Mouse (Mus musculus): ENCODE results near the gene 4930486L24Rik. TPM values are rescaled to one million over a fixed set of nuclear protein-coding genes. Genes with fewer than 3 reads are reported as not detected.
A peak's percentile ranks its signal among the peaks of the same experiment; 100 is the strongest.

The 4930486L24Rik gene
- polyA plus RNA-seq, 1 experiment from 2014 or later: 0.20 TPM

GRCm38 (mm10) chr13:60842703-60843102 is 21.6 kb downstream of the 4930486L24Rik start:
- Histone ChIP-seq H3K9ac (ENCODE audit: low read length) (no peak overlapping the region), H3K4me2 (ENCODE audit: low read length) (no peak overlapping the region), H3K4me1 (replicated peaks; ENCODE audit: control insufficient read depth, insufficient read depth, low read length) (no peaks in the 10 kb centered on the region), H3K27me3 (replicated peaks; ENCODE audit: control insufficient read depth, insufficient read depth, low read length) (no peaks in the 10 kb centered on the region), H3K4me3 (ENCODE audit: low read depth, low read length) (no peak overlapping the region), H3K27ac (ENCODE audit: low read depth) (no peak overlapping the region), H3K36me3 (ENCODE audit: control insufficient read depth, insufficient read depth, low read length) (no peaks in the 10 kb centered on the region), H3K9me3 (ENCODE audit: control insufficient read depth, low read length) (no peaks in the 10 kb centered on the region)
- DNase-seq (ENCODE audit: low spot score): no peak
- 70% methylated on average over 6 of the region's 6 CpGs for WGBS
- ATAC-seq (replicated peaks; ENCODE audit: low FRiP score, low TSS enrichment, low read depth): no peak

GRCm38 (mm10) chr13:60839353-60839902 is 24.8 kb downstream of the 4930486L24Rik start:
- DNase-seq (ENCODE audit: low spot score): no peak
- no peak overlapping the region for H3K4me2 ChIP-seq (ENCODE audit: low read length)
- no peaks in the 10 kb centered on the region for H3K36me3 ChIP-seq (ENCODE audit: control insufficient read depth, insufficient read depth, low read length)
- no peaks in the 10 kb centered on the region for H3K27me3 ChIP-seq (replicated peaks; ENCODE audit: control insufficient read depth, insufficient read depth, low read length)
- H3K9me3 ChIP-seq (ENCODE audit: control insufficient read depth, low read length): no peaks in the 10 kb centered on the region
- H3K27ac ChIP-seq (ENCODE audit: low read depth): no peak overlapping the region
- no peak for ATAC-seq (replicated peaks; ENCODE audit: low FRiP score, low TSS enrichment, low read depth)
- no peak overlapping the region for H3K9ac ChIP-seq (ENCODE audit: low read length)
- H3K4me3 ChIP-seq (ENCODE audit: low read depth, low read length): no peak overlapping the region
- H3K4me1 ChIP-seq (replicated peaks; ENCODE audit: control insufficient read depth, insufficient read depth, low read length): no peaks in the 10 kb centered on the region
- WGBS: 66% methylated on average over 2 of the region's 2 CpGs

- Histone ChIP-seq H3K27ac (ENCODE audit: low read depth) (no peak overlapping the region), H3K4me3 (ENCODE audit: low read depth, low read length) (no peak overlapping the region), H3K27me3 (replicated peaks; ENCODE audit: control insufficient read depth, insufficient read depth, low read length) (no peaks in the 10 kb centered on the region), H3K4me2 (ENCODE audit: low read length) (no peak overlapping the region), H3K9ac (ENCODE audit: low read length) (no peak overlapping the region), H3K4me1 (replicated peaks; ENCODE audit: control insufficient read depth, insufficient read depth, low read length) (no peaks in the 10 kb centered on the region), H3K9me3 (ENCODE audit: control insufficient read depth, low read length) (no peaks in the 10 kb centered on the region), H3K36me3 (ENCODE audit: control insufficient read depth, insufficient read depth, low read length) (no peaks in the 10 kb centered on the region)
- WGBS: 64% methylated on average over 3 of the region's 3 CpGs
- ATAC-seq (replicated peaks; ENCODE audit: low FRiP score, low TSS enrichment, low read depth) (no peak), DNase-seq (ENCODE audit: low spot score) (no peak)
Measured at GRCm38 (mm10) chr13:60826052-60826451, 38.2 kb downstream of the 4930486L24Rik start.

GRCm38 (mm10) chr13:60820486-60821175 is 43.6 kb downstream of the 4930486L24Rik start:
- Histone ChIP-seq H3K27ac (ENCODE audit: low read depth) (no peak overlapping the region), H3K27me3 (replicated peaks; ENCODE audit: control insufficient read depth, insufficient read depth, low read length) (no peaks in the 10 kb centered on the region), H3K4me3 (ENCODE audit: low read depth, low read length) (no peak overlapping the region), H3K4me2 (ENCODE audit: low read length) (no peak overlapping the region), H3K9ac (ENCODE audit: low read length) (no peak overlapping the region), H3K4me1 (replicated peaks; ENCODE audit: control insufficient read depth, insufficient read depth, low read length) (no peaks in the 10 kb centered on the region), H3K9me3 (ENCODE audit: control insufficient read depth, low read length) (no peaks in the 10 kb centered on the region), H3K36me3 (ENCODE audit: control insufficient read depth, insufficient read depth, low read length) (no peaks in the 10 kb centered on the region)
- ATAC-seq (replicated peaks; ENCODE audit: low FRiP score, low TSS enrichment, low read depth) (no peak), DNase-seq (ENCODE audit: low spot score) (no peak)
- 64% methylated on average over 3 of the region's 3 CpGs for WGBS

- Histone ChIP-seq H3K9ac (ENCODE audit: low read length) (no peak overlapping the region), H3K36me3 (ENCODE audit: control insufficient read depth, insufficient read depth, low read length) (no peaks in the 10 kb centered on the region), H3K27ac (ENCODE audit: low read depth) (no peak overlapping the region), H3K4me3 (ENCODE audit: low read depth, low read length) (no peak overlapping the region), H3K4me1 (replicated peaks; ENCODE audit: control insufficient read depth, insufficient read depth, low read length) (no peaks in the 10 kb centered on the region), H3K27me3 (replicated peaks; ENCODE audit: control insufficient read depth, insufficient read depth, low read length) (no peaks in the 10 kb centered on the region), H3K9me3 (ENCODE audit: control insufficient read depth, low read length) (no peaks in the 10 kb centered on the region), H3K4me2 (ENCODE audit: low read length) (no peak overlapping the region)
- WGBS: 11% methylated on average over 7 of the region's 7 CpGs
- ATAC-seq (replicated peaks; ENCODE audit: low FRiP score, low TSS enrichment, low read depth) (no peak), DNase-seq (ENCODE audit: low spot score) (peak; percentile 80)
Measured at GRCm38 (mm10) chr13:60819469-60819868, 44.8 kb downstream of the 4930486L24Rik start.

GRCm38 (mm10) chr13:60813722-60814121 is 50.6 kb downstream of the 4930486L24Rik start:
- Histone ChIP-seq H3K27ac (ENCODE audit: low read depth) (no peak overlapping the region), H3K4me1 (replicated peaks; ENCODE audit: control insufficient read depth, insufficient read depth, low read length) (no peaks in the 10 kb centered on the region), H3K9ac (ENCODE audit: low read length) (no peak overlapping the region), H3K27me3 (replicated peaks; ENCODE audit: control insufficient read depth, insufficient read depth, low read length) (no peaks in the 10 kb centered on the region), H3K4me2 (ENCODE audit: low read length) (no peak overlapping the region), H3K4me3 (ENCODE audit: low read depth, low read length) (no peak overlapping the region), H3K9me3 (ENCODE audit: control insufficient read depth, low read length) (no peaks in the 10 kb centered on the region), H3K36me3 (ENCODE audit: control insufficient read depth, insufficient read depth, low read length) (no peaks in the 10 kb centered on the region)
- 57% methylated on average over 1 of the region's 1 CpGs for WGBS
- no peak for ATAC-seq (replicated peaks; ENCODE audit: low FRiP score, low TSS enrichment, low read depth)
- DNase-seq (ENCODE audit: low spot score): no peak

GRCm38 (mm10) chr13:60812768-60813167 is 51.5 kb downstream of the 4930486L24Rik start:
- Histone ChIP-seq H3K4me3 (ENCODE audit: low read depth, low read length) (no peak overlapping the region), H3K27ac (ENCODE audit: low read depth) (no peak overlapping the region), H3K4me1 (replicated peaks; ENCODE audit: control insufficient read depth, insufficient read depth, low read length) (no peaks in the 10 kb centered on the region), H3K4me2 (ENCODE audit: low read length) (no peak overlapping the region), H3K9ac (ENCODE audit: low read length) (no peak overlapping the region), H3K27me3 (replicated peaks; ENCODE audit: control insufficient read depth, insufficient read depth, low read length) (no peaks in the 10 kb centered on the region), H3K36me3 (ENCODE audit: control insufficient read depth, insufficient read depth, low read length) (no peaks in the 10 kb centered on the region), H3K9me3 (ENCODE audit: control insufficient read depth, low read length) (no peaks in the 10 kb centered on the region)
- DNase-seq (ENCODE audit: low spot score) (no peak), ATAC-seq (replicated peaks; ENCODE audit: low FRiP score, low TSS enrichment, low read depth) (no peak)
- WGBS: 61% methylated on average over 6 of the region's 6 CpGs

- no peak for ATAC-seq (replicated peaks; ENCODE audit: low FRiP score, low TSS enrichment, low read depth)
Measured at GRCm38 (mm10) chr13:60809690-60810089, 54.6 kb downstream of the 4930486L24Rik start.

GRCm38 (mm10) chr13:60802749-60803148 is 61.5 kb downstream of the 4930486L24Rik start, which contains the start of gene Ctsll3:
Gene Ctsll3 (minus strand): TSS chr13:60802849.
- WGBS: 75% methylated on average over 1 of the region's 1 CpGs
- DNase-seq (ENCODE audit: low spot score): no peak
- H3K4me2 ChIP-seq (ENCODE audit: low read length): no peak within 1 kb of the TSS

More at GRCm38 (mm10) chr13:60809690-60810089, 54.6 kb downstream of the 4930486L24Rik start:
- DNase-seq (ENCODE audit: low spot score): no peak
- Histone ChIP-seq H3K9me3 (ENCODE audit: control insufficient read depth, low read length) (no peaks in the 10 kb centered on the region), H3K9ac (ENCODE audit: low read length) (no peak overlapping the region), H3K4me1 (replicated peaks; ENCODE audit: control insufficient read depth, insufficient read depth, low read length) (no peaks in the 10 kb centered on the region), H3K4me3 (ENCODE audit: low read depth, low read length) (no peak overlapping the region), H3K27me3 (replicated peaks; ENCODE audit: control insufficient read depth, insufficient read depth, low read length) (no peaks in the 10 kb centered on the region), H3K36me3 (ENCODE audit: control insufficient read depth, insufficient read depth, low read length) (no peaks in the 10 kb centered on the region), H3K4me2 (ENCODE audit: low read length) (no peak overlapping the region), H3K27ac (ENCODE audit: low read depth) (no peak overlapping the region)
- WGBS: 72% methylated on average over 2 of the region's 2 CpGs

More at GRCm38 (mm10) chr13:60802749-60803148, 61.5 kb downstream of the 4930486L24Rik start, which contains the start of gene Ctsll3:
- Histone ChIP-seq H3K4me1 (replicated peaks; ENCODE audit: control insufficient read depth, insufficient read depth, low read length) (no peaks in the 10 kb centered on the region), H3K9me3 (ENCODE audit: control insufficient read depth, low read length) (no peaks in the 10 kb centered on the region), H3K36me3 (ENCODE audit: control insufficient read depth, insufficient read depth, low read length) (no peaks in the 10 kb centered on the region), H3K9ac (ENCODE audit: low read length) (no peak within 1 kb of the TSS), H3K4me3 (ENCODE audit: low read depth, low read length) (no peak within 1 kb of the TSS), H3K27ac (ENCODE audit: low read depth) (no peak within 1 kb of the TSS), H3K27me3 (replicated peaks; ENCODE audit: control insufficient read depth, insufficient read depth, low read length) (no peaks in the 10 kb centered on the region)
- ATAC-seq (replicated peaks; ENCODE audit: low FRiP score, low TSS enrichment, low read depth): no peak

Data from intestine, embryonic 14.5 days (tissue).